Mouse (Mus musculus): ENCODE data around the gene Ptprk.

DNA sequence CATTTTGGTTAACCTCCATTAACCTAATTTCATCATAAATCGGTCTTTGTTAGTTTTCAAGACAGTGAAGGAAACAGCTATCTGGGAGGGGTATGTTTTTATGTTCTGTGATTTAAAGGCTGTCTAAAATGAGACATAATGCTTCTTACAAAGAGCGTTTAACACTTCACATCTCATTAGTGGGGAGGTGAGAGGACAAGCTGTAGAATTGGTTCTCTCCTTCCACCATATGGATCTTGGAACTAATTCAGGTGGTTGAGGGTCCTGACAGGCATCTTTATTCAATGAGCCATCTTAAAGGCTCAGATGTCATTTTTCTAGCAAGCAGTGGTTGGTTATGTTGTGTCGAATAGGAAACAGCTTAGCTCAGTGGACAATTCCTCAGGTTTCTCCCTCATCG lies 19.9 kb upstream of the Ptprk start:
- TF ChIP-seq GATA1 (IDR thresholded peaks at IDR 0.05; ENCODE audit: borderline replicate concordance, low read length): no peak
- TF ChIP-seq FLI1 (IDR thresholded peaks at IDR 0.05; ENCODE audit: low read length): no peak

Data from megakaryocyte, embryonic 14.5 days (primary cell).